Mouse (Mus musculus) G1E (cell line): ENCODE data around the gene Flnc. TPM values are rescaled to one million over a fixed set of nuclear protein-coding genes. Genes with fewer than 3 reads are reported as not detected.

Source experiments
- ATAC-seq: 2 replicates; pipeline ENCODE4 v1.8.0; 2016; ENCODE audit warnings: mild to moderate bottlenecking; ENCODE audit not compliant: insufficient number of reproducible peaks, poor library complexity, low FRiP score, severe bottlenecking; ENCODE audit errors: extremely low read depth
- DNase-seq: peaks from one replicate; pipeline ENCODE4 v3.0.0; 2012; ENCODE audit warnings: low spot score
- H3K27me3 ChIP-seq: 2 replicates; pipeline ENCODE4 v1.6.1; 2012; ENCODE audit warnings: mild to moderate bottlenecking, low read length, inconsistent platforms; ENCODE audit not compliant: insufficient read depth
- H3K36me3 ChIP-seq: replicated peaks from 2 replicates; pipeline ENCODE3; 2012; ENCODE audit warnings: mild to moderate bottlenecking, inconsistent platforms
- H3K4me1 ChIP-seq: 2 replicates; pipeline ENCODE4 v1.6.1; 2012; ENCODE audit warnings: low read depth, low read length, inconsistent platforms, mixed read lengths; ENCODE audit not compliant: insufficient read depth
- H3K4me3 ChIP-seq: 2 replicates; pipeline ENCODE4 v1.5.1; 2012; ENCODE audit warnings: low read depth, mild to moderate bottlenecking, inconsistent platforms, low read length, moderate library complexity, mixed read lengths
- H3K9me3 ChIP-seq: replicated peaks from 2 replicates; pipeline ENCODE4 v1.6.1; 2012; ENCODE audit warnings: inconsistent platforms
- CTCF ChIP-seq: IDR thresholded peaks from 2 replicates; pipeline ENCODE4 v1.5.1; 2012; ENCODE audit warnings: low read depth, low read length, inconsistent platforms, mixed read lengths
- GATA1 ChIP-seq: IDR thresholded peaks from 2 replicates; pipeline ENCODE4 v1.6.1; 2012; ENCODE audit warnings: borderline replicate concordance, low read length, inconsistent platforms, mixed read lengths
- GATA2 ChIP-seq: IDR thresholded peaks from 2 replicates; pipeline ENCODE4 v1.6.1; 2012; ENCODE audit warnings: low read depth, low read length, inconsistent platforms, borderline replicate concordance
- POLR2AphosphoS5 ChIP-seq: IDR thresholded peaks from 2 replicates; pipeline ENCODE4 v1.6.1; 2012; ENCODE audit warnings: low read depth, low read length, inconsistent platforms; ENCODE audit not compliant: insufficient replicate concordance
- TAL1 ChIP-seq: conservative IDR thresholded peaks from 2 replicates; pipeline ENCODE4 v1.6.1; 2012; ENCODE audit warnings: low read depth, low read length, inconsistent platforms, mixed read lengths
- polyA plus RNA-seq: library from polyadenylated mRNA; stranded (reverse); fragments of >175 nt; gene quantifications from 2 replicates; pipeline ENCODE4 v1.2.3, GENCODE M21; 2012
- total RNA-seq, 2 experiments: library from RNA; stranded (forward) in 1 of 2; stranded (reverse) in 1 of 2; fragments of 200-1000 nt in 1 of 2; fragments of >200 nt in 1 of 2; fragmentation: Nextera tagmentation in 1 of 2; gene quantifications; 2 replicates each; pipeline ENCODE4 v1.2.3; 2014 to 2017

Flnc gene
- total and polyA plus RNA-seq, 3 experiments, result 0.11 to 0.36 (median 0.15) TPM

DNA sequence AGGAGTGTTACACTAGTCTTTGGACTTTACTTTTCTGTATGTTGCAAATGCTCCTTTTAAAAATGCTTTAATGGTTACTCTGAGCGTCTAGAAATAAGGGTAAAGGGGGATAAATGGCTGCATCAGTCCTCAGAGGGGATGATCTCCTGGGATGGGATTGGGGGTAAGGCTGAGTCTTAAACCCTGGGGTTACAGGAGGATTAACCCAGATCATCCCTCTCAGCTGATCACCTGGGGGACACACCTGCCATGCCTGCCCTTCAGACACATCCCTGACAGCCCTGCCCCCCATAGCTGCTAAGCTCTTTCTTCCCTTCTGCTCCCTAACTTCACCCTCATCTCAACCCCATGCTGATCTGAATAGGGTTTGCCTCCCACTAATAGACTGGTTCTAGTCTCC lies 38.8 kb upstream of the Flnc start:
- peaks cover 14% of the 10 kb centered on the region for H3K4me1 ChIP-seq
- H3K4me3 ChIP-seq, result no peak overlapping the region
- H3K9me3 ChIP-seq, result no peaks in the 10 kb centered on the region
- no peaks in the 10 kb centered on the region for H3K36me3 ChIP-seq
- no peak for DNase-seq
- ATAC-seq, result no peak
- H3K27me3 ChIP-seq, result peaks cover 63% of the 10 kb centered on the region
- TF ChIP-seq GATA1, result no peak
- TF ChIP-seq CTCF, result no peak
- TF ChIP-seq GATA2, result no peak
- TF ChIP-seq POLR2AphosphoS5, result no peak
- TF ChIP-seq TAL1, result no peak

- ATAC-seq, result no peak
- Histone ChIP-seq H3K36me3 (no peaks in the 10 kb centered on the region), H3K4me3 (peak within 1 kb of the TSS; percentile 67), H3K9me3 (no peaks in the 10 kb centered on the region), H3K27me3 (peaks cover 74% of the 10 kb centered on the region), H3K4me1 (peaks cover 14% of the 10 kb centered on the region)
- DNase-seq, result peak; percentile 21
- no peak for TF ChIP-seq GATA2
- no peak for TF ChIP-seq CTCF
- no peak for TF ChIP-seq GATA1
- TF ChIP-seq POLR2AphosphoS5, result no peak
- TF ChIP-seq TAL1, result no peak
Measured at GRCm38 (mm10) chr6:29395910-29396713, 36.9 kb upstream of the Flnc start, which contains the start of gene Ccdc136. Gene Ccdc136 (plus strand): TSS chr6:29396309.

- DNase-seq (no peak), ATAC-seq (no peak)
- TF ChIP-seq CTCF (no peak), TAL1 (no peak), GATA2 (no peak), POLR2AphosphoS5 (no peak), GATA1 (no peak)
- Histone ChIP-seq H3K9me3 (no peaks in the 10 kb centered on the region), H3K27me3 (peaks cover 77% of the 10 kb centered on the region), H3K4me1 (peaks cover 14% of the 10 kb centered on the region), H3K36me3 (no peaks in the 10 kb centered on the region), H3K4me3 (peak overlapping the region; percentile 67; the same call in 1 of the 2 replicates)
Measured at GRCm38 (mm10) chr6:29396714-29397540, 36.1 kb upstream of the Flnc start.

DNA sequence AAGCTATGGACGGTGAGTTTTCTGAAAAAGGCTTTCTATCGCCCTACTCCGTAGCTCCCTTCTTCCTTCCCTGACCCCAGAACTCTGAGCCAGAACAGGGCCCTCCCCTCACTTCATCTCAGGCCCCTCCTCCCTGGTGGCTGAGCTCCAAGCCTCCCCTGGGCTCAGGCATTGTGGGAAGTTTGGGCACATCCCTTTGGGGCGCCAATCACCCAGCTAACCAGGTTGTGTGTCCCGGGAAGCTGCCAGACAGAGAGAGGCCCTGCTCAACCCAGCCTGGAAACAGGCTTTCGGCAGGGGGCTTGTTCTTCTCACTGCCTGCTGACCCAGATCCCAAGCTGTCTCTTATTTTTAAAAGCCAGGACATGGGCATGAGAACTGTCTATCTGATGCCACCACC lies 35.5 kb upstream of the Flnc start:
- no peak for ATAC-seq

GRCm38 (mm10) chr6:29399851-29400250 lies 33.2 kb upstream of the Flnc start:
- Histone ChIP-seq H3K4me1 (peaks cover 14% of the 10 kb centered on the region), H3K4me3 (no peak overlapping the region), H3K9me3 (no peaks in the 10 kb centered on the region), H3K36me3 (no peaks in the 10 kb centered on the region), H3K27me3 (peaks cover 87% of the 10 kb centered on the region)
- ATAC-seq (no peak), DNase-seq (no peak)
- TF ChIP-seq GATA2 (no peak), GATA1 (no peak)

More for the DNA sequence above, 35.5 kb upstream of the Flnc start:
- Histone ChIP-seq H3K27me3 (peaks cover 84% of the 10 kb centered on the region), H3K9me3 (no peaks in the 10 kb centered on the region), H3K4me3 (no peak overlapping the region), H3K4me1 (peaks cover 14% of the 10 kb centered on the region), H3K36me3 (no peaks in the 10 kb centered on the region)
- TF ChIP-seq GATA2, result no peak
- no peak for TF ChIP-seq GATA1
- TF ChIP-seq TAL1, result no peak
- TF ChIP-seq POLR2AphosphoS5, result no peak
- no peak for DNase-seq

GRCm38 (mm10) chr6:29402693-29403342 lies 30.2 kb upstream of the Flnc start:
- no peaks in the 10 kb centered on the region for H3K4me1 ChIP-seq
- H3K36me3 ChIP-seq, result no peaks in the 10 kb centered on the region
- TF ChIP-seq GATA2 (no peak), CTCF (no peak), GATA1 (no peak), TAL1 (no peak), POLR2AphosphoS5 (no peak)
- ATAC-seq (no peak), DNase-seq (no peak)
- H3K9me3 ChIP-seq, result no peaks in the 10 kb centered on the region
- peaks cover 79% of the 10 kb centered on the region for H3K27me3 ChIP-seq
- H3K4me3 ChIP-seq, result no peak overlapping the region
